Mouse (Mus musculus) left cerebral cortex, adult 2 months (tissue): ENCODE results near the gene Gpr88. TPM values are rescaled to one million over a fixed set of nuclear protein-coding genes. Genes with fewer than 3 reads are reported as not detected.
A peak's percentile ranks its signal among the peaks of the same experiment; 100 is the strongest.

Source experiments
- DNase-seq, 2 experiments: peaks; one replicate each; pipeline ENCODE4 v3.0.0; 2021 to 2022; ENCODE audit warnings: low spot score in 2 of 2, mixed read lengths in 1 of 2; ENCODE audit errors: extremely low spot score in 1 of 2
- H3K27ac ChIP-seq: fragments of 200-600 bp; 2 replicates; pipeline ENCODE4 v1.8.1; 2022
- H3K4me3 ChIP-seq: fragments of 200-600 bp; 2 replicates; pipeline ENCODE4 v1.8.1; 2022
- CTCF ChIP-seq: fragments of 200-600 bp; IDR thresholded peaks from 2 replicates; pipeline ENCODE4 v1.8.1; 2022; ENCODE audit warnings: antibody characterized with exemption, mild to moderate bottlenecking, moderate library complexity
- intact Hi-C: fragments of 180-260 bp; cut with DNase I; formaldehyde crosslinking; loops from one replicate; pipeline ENCODE4 v1.15.1; 2025
- total RNA-seq, 2 experiments: library from RNA; stranded (reverse); gene quantifications; 2 replicates each; pipeline ENCODE4 v1.2.3; 2021

The Gpr88 gene
- total RNA-seq, 2 experiments from 2014 or later, result 63.5 to 94.5 TPM

DNA sequence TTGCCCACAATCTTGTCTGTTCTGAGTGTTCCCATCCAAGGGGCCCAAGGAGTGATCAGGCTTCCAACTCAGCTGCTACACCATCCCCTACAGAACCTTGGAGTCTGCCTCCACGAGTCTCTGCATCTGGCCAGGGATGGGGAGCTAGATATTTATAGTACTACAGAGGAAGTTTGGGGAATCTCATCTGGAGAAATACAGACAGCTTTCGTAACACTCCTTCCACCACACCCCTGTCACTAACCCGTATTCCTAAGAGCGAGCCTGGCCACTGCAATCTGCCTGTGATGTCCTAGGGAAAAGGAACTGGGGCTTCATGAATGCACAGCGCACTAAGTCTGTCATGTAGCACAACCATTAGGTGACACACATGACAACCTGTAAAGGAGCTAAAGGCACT is 41.7 kb downstream of the Gpr88 start:
- H3K4me3 ChIP-seq, result no peak overlapping the region
- intact Hi-C loops, result no loop called here
- H3K27ac ChIP-seq, result no peak overlapping the region
- no peak for DNase-seq
- no peak for TF ChIP-seq CTCF

DNA sequence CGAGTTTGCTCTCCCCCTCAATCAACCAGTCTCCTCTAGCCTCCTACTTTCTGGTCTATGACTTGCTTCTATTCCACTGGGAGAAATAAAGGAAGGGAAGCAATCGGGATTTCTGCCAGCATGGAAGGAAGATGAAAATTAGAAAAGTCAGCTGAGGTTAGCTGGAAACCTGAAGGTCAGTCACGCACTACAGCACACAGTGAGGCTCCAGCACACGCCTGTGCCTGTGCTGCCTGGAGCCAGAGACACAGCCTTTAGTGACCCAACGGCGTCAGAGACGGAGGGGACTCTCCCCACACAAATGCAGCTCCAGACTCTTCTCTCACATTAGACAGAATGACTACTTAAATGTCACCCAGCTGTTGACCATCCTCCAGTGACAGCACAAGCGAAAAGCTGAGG is 42.6 kb downstream of the Gpr88 start:
- no peak for DNase-seq
- no peak overlapping the region for H3K4me3 ChIP-seq
- no peak overlapping the region; the same call in 1 of the 2 replicates for H3K27ac ChIP-seq
- intact Hi-C loops, result no loop called here
- no peak for TF ChIP-seq CTCF

DNA sequence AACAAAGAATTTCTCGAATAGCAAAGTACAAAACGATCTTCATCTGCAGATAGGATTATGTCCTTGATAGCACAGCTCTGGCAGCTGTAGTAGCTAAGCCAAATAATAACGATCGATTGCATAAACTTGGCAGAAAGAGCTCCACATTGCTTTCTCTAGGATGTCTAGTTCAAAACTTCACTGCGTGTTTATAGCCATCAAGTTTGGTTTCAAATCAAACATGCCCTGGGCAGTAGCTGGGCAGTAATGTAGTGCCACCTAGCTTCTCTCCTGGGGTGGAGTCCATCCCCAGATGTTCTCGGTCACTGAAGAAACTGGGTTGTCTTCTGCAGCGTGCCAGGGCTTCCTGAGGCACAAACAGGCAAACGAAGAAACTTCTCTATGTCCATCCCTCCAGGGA is 44.1 kb downstream of the Gpr88 start:
- intact Hi-C loops, result no loop called here
- Histone ChIP-seq H3K4me3 (no peak overlapping the region), H3K27ac (no peak overlapping the region)
- TF ChIP-seq CTCF, result peak; percentile 42
- DNase-seq, result no peak

DNA sequence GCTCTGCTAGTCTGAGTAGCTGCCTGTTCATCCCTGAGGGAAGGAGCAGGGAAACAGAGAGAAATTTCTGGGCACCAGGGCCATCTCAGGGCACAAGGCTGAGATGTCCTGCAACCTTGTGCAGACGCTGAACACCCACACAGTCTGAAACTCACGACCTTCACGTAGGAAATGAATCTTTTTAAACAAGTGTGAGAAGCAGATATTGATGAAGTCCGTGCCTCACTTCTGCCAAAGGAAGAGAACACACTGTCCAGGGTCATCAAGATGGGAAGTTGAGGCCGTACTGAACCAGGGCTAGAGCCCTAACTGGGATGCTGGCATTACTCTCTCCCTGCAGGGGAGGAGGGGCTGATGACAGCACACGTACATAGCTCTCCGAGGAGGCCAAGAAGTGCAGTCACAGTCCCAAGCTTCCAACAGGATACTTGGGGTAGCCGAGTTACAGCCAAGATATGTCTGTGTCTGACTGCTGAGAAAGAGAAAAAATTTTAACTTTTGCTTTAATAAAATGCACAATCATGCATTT is 46.9 kb downstream of the Gpr88 start:
- Histone ChIP-seq H3K4me3 (no peak overlapping the region), H3K27ac (no peak overlapping the region)
- no peak for TF ChIP-seq CTCF
- intact Hi-C loops, result no loop called here
- DNase-seq, result no peak

DNA sequence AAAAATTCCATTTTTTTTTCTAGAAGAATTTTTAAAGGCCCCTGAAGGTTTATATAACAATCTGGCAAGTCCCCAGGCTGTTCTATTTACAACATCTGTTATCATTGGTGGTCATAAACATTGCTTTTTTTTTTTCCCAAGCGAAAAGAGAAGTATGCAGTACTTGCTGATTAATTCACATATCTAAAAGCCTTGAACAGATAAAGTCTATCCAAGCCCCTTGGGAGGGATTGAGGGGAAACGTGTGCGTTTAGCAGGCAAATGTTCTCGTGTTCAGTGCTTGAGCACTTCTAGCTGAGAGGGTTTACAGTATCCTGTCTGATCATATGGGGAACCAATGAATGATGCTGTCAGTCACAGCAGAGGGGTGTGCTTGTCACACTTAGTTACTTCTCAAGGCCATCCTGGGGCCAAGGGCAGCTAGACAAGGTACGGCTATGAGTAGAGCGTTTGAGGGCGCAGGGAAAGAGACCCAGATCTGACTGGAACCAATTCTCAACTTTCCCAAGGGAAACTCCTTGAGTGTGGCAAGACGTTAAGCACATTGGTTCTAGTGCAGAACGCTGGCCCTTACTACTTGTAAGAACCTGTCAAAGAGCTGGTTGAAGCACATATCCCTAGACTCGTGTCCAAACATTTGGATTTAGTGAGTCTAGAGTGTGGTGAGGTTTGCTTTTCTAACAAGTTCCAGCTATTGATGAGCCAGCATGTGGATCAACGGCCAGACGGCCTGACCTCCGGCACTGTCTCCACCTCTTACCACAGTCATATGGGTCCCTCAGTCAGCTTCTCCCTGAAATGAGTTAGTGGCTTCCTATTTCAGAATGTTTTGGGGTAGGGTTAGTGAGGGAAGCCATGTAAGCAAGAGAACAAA is 47.7 kb downstream of the Gpr88 start:
- H3K4me3 ChIP-seq, result no peak overlapping the region
- DNase-seq, result no peak
- intact Hi-C loops, result no loop called here
- no peak overlapping the region for H3K27ac ChIP-seq
- TF ChIP-seq CTCF, result no peak

DNA sequence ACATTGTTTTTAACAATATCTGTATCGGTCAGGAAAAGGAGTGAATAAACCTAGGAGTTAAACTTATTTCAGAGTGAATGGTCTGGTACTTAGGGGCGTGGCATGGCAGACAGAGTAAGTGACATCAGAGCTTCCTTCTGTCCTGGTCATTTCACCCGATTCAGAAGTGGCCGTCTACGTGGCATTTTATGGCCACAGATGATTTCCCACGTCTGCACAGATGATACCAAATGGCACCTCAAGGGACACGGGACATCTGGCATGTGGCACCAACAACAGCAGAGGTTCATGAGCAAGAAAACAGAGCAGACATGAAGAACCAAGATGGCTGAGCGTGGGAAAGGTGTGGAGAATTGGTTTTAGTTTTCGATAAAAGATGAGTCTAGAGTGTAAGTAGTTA is 48.7 kb downstream of the Gpr88 start:
- no peak for TF ChIP-seq CTCF
- intact Hi-C loops, result no loop called here
- Histone ChIP-seq H3K27ac (no peak overlapping the region), H3K4me3 (no peak overlapping the region)
- DNase-seq, result no peak

DNA sequence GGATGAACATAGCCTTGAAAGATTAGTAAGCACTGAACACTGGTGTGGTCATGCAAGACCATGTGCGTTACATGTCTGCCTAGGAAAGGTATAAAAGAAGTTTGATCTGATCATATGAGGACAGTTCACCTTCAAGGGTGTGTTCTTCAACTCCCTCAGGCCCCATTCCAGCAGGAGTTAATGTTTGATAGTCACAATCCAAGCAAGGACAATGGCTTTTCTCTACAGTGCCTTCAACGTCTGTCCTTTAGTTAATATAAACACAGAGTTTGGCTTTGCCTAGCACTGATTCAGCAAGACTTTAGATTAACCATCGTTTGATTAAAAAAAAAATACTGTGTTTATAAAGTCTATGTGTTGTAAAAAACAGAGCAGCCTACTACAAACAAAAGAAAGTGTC is 49.4 kb downstream of the Gpr88 start:
- no peak overlapping the region for H3K27ac ChIP-seq
- no peak overlapping the region for H3K4me3 ChIP-seq
- intact Hi-C loops, result no loop called here
- TF ChIP-seq CTCF, result no peak
- DNase-seq, result no peak

DNA sequence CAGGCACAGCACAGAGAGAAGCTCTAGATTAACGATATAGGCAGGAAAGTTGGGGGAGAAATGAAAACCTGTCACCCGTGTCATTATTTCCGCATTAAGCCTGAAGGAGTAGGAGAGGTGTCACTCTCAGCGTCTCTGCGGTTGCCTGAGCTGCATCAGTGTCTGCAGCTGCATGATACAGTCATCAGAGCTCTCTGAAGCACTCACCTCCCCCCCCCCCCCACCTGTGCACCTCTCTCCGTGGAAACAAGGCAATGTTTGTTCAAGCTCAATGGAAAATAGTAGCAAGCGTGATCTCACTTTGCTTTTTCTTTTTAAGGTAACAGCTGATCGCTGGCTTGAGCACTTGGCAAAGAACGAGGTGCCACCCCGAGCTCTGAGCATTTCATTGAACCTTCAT is 53.2 kb downstream of the Gpr88 start:
- intact Hi-C loops, result no loop called here
- Histone ChIP-seq H3K27ac (no peak overlapping the region), H3K4me3 (no peak overlapping the region)
- no peak for TF ChIP-seq CTCF
- DNase-seq, result no peak

Other genes with a start within 250 kb of the Gpr88 start
- gene Slc30a7, start 246.1 kb downstream of the Gpr88 start, total RNA-seq, result 10 to 100 TPM; 22.3 to 25.3 TPM
- gene Extl2, start 246.0 kb downstream of the Gpr88 start, total RNA-seq, result 10 to 100 TPM; 70.4 to 73.0 TPM
- gene Vcam1, start 123.8 kb downstream of the Gpr88 start, total RNA-seq, result 10 to 100 TPM; 16.8 to 19.1 TPM
- gene Cdc14a, start 170.5 kb upstream of the Gpr88 start, total RNA-seq, result 1 to 10 TPM; 2.6 to 4.5 TPM